Mouse (Mus musculus) right cerebral cortex, postnatal 14 days (tissue): ENCODE measurements around the gene Gm20721.

ENCODE experiments used
- DNase-seq: peaks from one replicate; pipeline ENCODE4 v3.0.0; 2022

Gm20721 gene

GRCm38 (mm10) chr2:174295900-174296465, 50.5 kb downstream of the Gm20721 start:
- no peak for DNase-seq

- peak; percentile 91 for DNase-seq
Measured at GRCm38 (mm10) chr2:174295175-174295899, 51.2 kb downstream of the Gm20721 start.

- no peak for DNase-seq
Measured at GRCm38 (mm10) chr2:174294457-174294856, 52.1 kb downstream of the Gm20721 start.

GRCm38 (mm10) chr2:174291662-174292030, 54.9 kb downstream of the Gm20721 start:
- no peak for DNase-seq

GRCm38 (mm10) chr2:174291029-174291661, 55.4 kb downstream of the Gm20721 start:
- DNase-seq, result no peak

GRCm38 (mm10) chr2:174288673-174289430, 57.7 kb downstream of the Gm20721 start:
- no peak for DNase-seq

- no peak for DNase-seq
Measured at GRCm38 (mm10) chr2:174287921-174288320, 58.6 kb downstream of the Gm20721 start.

GRCm38 (mm10) chr2:174285921-174286470, 60.5 kb downstream of the Gm20721 start:
- DNase-seq, result no peak

- no peak for DNase-seq
Measured at GRCm38 (mm10) chr2:174284807-174285457, 61.6 kb downstream of the Gm20721 start.

GRCm38 (mm10) chr2:174284011-174284410, 62.5 kb downstream of the Gm20721 start, which contains the start of gene Gnas:
Gnas (plus strand) TSS chr2:174284320.
- DNase-seq, result peak; percentile 48

- DNase-seq, result no peak
Measured at GRCm38 (mm10) chr2:174283341-174283740, 63.2 kb downstream of the Gm20721 start.
